Mouse (Mus musculus): ENCODE data around the gene Cacna1d. TPM values are rescaled to one million over a fixed set of nuclear protein-coding genes. Genes with fewer than 3 reads are reported as not detected.

Gene Cacna1d
- polyA plus RNA-seq, 1 experiment from 2014 or later = 2.2 TPM

GRCm38 (mm10) chr14:30079729-30080128 lies 411.5 kb downstream of the Cacna1d start:
- Histone ChIP-seq H3K9me3 (ENCODE audit: control insufficient read depth, low read length) (no peaks in the 10 kb centered on the region), H3K27ac (replicated peaks) (no peak overlapping the region), H3K36me3 (ENCODE audit: control insufficient read depth, insufficient read depth, low read length) (no peaks in the 10 kb centered on the region), H3K27me3 (ENCODE audit: control insufficient read depth, insufficient read depth, low read length) (no peaks in the 10 kb centered on the region), H3K4me3 (ENCODE audit: low read depth, low read length) (no peak overlapping the region), H3K4me1 (replicated peaks; ENCODE audit: control insufficient read depth, insufficient read depth) (no peaks in the 10 kb centered on the region), H3K9ac (ENCODE audit: low read length) (no peak overlapping the region), H3K4me2 (replicated peaks; ENCODE audit: low read depth) (no peak overlapping the region)
- 42% methylated on average over 4 of the region's 4 CpGs for WGBS
- TF ChIP-seq EP300 (optimal IDR thresholded peaks at IDR 0.05) = no peak
- TF ChIP-seq CTCF (IDR thresholded peaks at IDR 0.05; ENCODE audit: low read depth) = no peak
- ATAC-seq (ENCODE audit: low FRiP score, low TSS enrichment) (no peak), DNase-seq (ENCODE audit: low spot score) (peak; percentile 33)

- no peak overlapping the region for H3K4me2 ChIP-seq (replicated peaks; ENCODE audit: low read depth)
- ATAC-seq (ENCODE audit: low FRiP score, low TSS enrichment) = peak; percentile 40; the same call in 1 of the 2 replicates
- no peaks in the 10 kb centered on the region for H3K4me1 ChIP-seq (replicated peaks; ENCODE audit: control insufficient read depth, insufficient read depth)
- WGBS = 62% methylated on average over 15 of the region's 15 CpGs
- no peak for TF ChIP-seq EP300 (optimal IDR thresholded peaks at IDR 0.05)
- TF ChIP-seq CTCF (IDR thresholded peaks at IDR 0.05; ENCODE audit: low read depth) = no peak
- no peaks in the 10 kb centered on the region for H3K36me3 ChIP-seq (ENCODE audit: control insufficient read depth, insufficient read depth, low read length)
- H3K9me3 ChIP-seq (ENCODE audit: control insufficient read depth, low read length) = no peaks in the 10 kb centered on the region
- H3K4me3 ChIP-seq (ENCODE audit: low read depth, low read length) = no peak overlapping the region
- no peak overlapping the region for H3K27ac ChIP-seq (replicated peaks)
- DNase-seq (ENCODE audit: low spot score) = no peak
- no peak overlapping the region for H3K9ac ChIP-seq (ENCODE audit: low read length)
- no peaks in the 10 kb centered on the region for H3K27me3 ChIP-seq (ENCODE audit: control insufficient read depth, insufficient read depth, low read length)
Observed at GRCm38 (mm10) chr14:30078115-30078808, 413.0 kb downstream of the Cacna1d start.

DNA sequence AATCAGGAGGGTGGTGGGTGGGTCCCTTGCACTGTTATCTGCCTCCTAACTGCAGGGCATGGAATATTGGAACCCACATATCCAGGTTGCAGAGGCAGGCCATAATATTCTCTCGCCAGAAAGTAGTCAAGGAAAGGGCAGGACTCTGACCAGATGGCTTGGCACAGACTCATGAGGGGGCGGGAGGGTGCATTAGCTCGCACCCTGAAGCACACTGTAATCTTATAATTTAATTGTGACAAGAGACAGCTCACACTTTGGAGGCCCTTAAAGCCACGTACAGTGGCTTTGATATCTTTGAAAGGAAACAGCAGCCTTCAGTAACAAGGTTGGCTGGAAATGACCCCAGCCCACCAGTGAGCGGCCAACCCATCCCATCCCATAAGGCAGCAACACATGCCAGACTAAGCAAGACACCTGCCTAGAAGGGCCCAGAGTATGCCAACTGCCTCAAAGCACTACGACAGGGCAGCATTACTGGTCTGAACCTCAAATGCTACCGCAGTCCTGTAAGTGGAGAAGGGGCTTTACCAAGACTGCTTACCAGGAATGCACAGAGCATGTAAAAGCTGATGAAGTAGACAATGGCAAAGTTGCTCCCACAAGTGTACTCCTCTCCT lies 415.9 kb downstream of the Cacna1d start:
- Histone ChIP-seq H3K27ac (replicated peaks) (no peak overlapping the region), H3K9me3 (ENCODE audit: control insufficient read depth, low read length) (no peaks in the 10 kb centered on the region), H3K27me3 (ENCODE audit: control insufficient read depth, insufficient read depth, low read length) (no peaks in the 10 kb centered on the region), H3K9ac (ENCODE audit: low read length) (no peak overlapping the region), H3K36me3 (ENCODE audit: control insufficient read depth, insufficient read depth, low read length) (no peaks in the 10 kb centered on the region), H3K4me3 (ENCODE audit: low read depth, low read length) (no peak overlapping the region), H3K4me2 (replicated peaks; ENCODE audit: low read depth) (no peak overlapping the region), H3K4me1 (replicated peaks; ENCODE audit: control insufficient read depth, insufficient read depth) (no peaks in the 10 kb centered on the region)
- TF ChIP-seq CTCF (IDR thresholded peaks at IDR 0.05; ENCODE audit: low read depth) = no peak
- TF ChIP-seq EP300 (optimal IDR thresholded peaks at IDR 0.05) = no peak
- no peak for ATAC-seq (ENCODE audit: low FRiP score, low TSS enrichment)
- DNase-seq (ENCODE audit: low spot score) = no peak
- 69% methylated on average over 7 of the region's 7 CpGs for WGBS

DNA sequence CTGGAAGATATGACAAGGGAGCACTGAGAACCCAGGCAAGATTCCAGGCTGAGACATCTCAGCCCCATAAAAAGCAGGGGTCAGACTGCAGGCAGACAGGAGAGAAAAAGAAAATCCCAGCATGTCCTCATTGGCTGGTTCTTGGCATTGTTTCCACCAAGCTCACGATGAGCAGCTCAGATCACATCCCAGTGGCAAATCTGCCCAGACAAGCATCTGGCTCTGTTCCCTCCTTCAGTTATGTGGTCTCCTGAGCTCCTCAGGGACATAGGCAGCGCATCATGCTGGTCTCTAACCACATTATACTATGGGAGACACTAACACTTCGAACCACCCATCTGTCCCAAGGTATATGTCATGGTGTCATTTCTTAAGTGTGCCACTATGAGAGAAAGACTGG lies 422.7 kb downstream of the Cacna1d start:
- Histone ChIP-seq H3K9ac (ENCODE audit: low read length) (no peak overlapping the region), H3K9me3 (ENCODE audit: control insufficient read depth, low read length) (no peaks in the 10 kb centered on the region), H3K27ac (replicated peaks) (no peak overlapping the region), H3K27me3 (ENCODE audit: control insufficient read depth, insufficient read depth, low read length) (no peaks in the 10 kb centered on the region), H3K4me3 (ENCODE audit: low read depth, low read length) (no peak overlapping the region), H3K4me1 (replicated peaks; ENCODE audit: control insufficient read depth, insufficient read depth) (no peaks in the 10 kb centered on the region), H3K36me3 (ENCODE audit: control insufficient read depth, insufficient read depth, low read length) (no peaks in the 10 kb centered on the region), H3K4me2 (replicated peaks; ENCODE audit: low read depth) (no peak overlapping the region)
- 72% methylated on average over 3 of the region's 3 CpGs for WGBS
- TF ChIP-seq EP300 (optimal IDR thresholded peaks at IDR 0.05) (no peak), CTCF (IDR thresholded peaks at IDR 0.05; ENCODE audit: low read depth) (no peak)
- no peak for ATAC-seq (ENCODE audit: low FRiP score, low TSS enrichment)
- no peak for DNase-seq (ENCODE audit: low spot score)

GRCm38 (mm10) chr14:30066752-30067151 lies 424.5 kb downstream of the Cacna1d start:
- Histone ChIP-seq H3K9me3 (ENCODE audit: control insufficient read depth, low read length) (no peaks in the 10 kb centered on the region), H3K36me3 (ENCODE audit: control insufficient read depth, insufficient read depth, low read length) (no peaks in the 10 kb centered on the region), H3K4me1 (replicated peaks; ENCODE audit: control insufficient read depth, insufficient read depth) (no peaks in the 10 kb centered on the region), H3K4me3 (ENCODE audit: low read depth, low read length) (no peak overlapping the region), H3K9ac (ENCODE audit: low read length) (no peak overlapping the region), H3K27ac (replicated peaks) (no peak overlapping the region), H3K27me3 (ENCODE audit: control insufficient read depth, insufficient read depth, low read length) (no peaks in the 10 kb centered on the region), H3K4me2 (replicated peaks; ENCODE audit: low read depth) (no peak overlapping the region)
- DNase-seq (ENCODE audit: low spot score) (no peak), ATAC-seq (ENCODE audit: low FRiP score, low TSS enrichment) (no peak)
- TF ChIP-seq CTCF (IDR thresholded peaks at IDR 0.05; ENCODE audit: low read depth) = no peak
- TF ChIP-seq EP300 (optimal IDR thresholded peaks at IDR 0.05) = no peak
- WGBS = 58% methylated on average over 12 of the region's 12 CpGs

DNA sequence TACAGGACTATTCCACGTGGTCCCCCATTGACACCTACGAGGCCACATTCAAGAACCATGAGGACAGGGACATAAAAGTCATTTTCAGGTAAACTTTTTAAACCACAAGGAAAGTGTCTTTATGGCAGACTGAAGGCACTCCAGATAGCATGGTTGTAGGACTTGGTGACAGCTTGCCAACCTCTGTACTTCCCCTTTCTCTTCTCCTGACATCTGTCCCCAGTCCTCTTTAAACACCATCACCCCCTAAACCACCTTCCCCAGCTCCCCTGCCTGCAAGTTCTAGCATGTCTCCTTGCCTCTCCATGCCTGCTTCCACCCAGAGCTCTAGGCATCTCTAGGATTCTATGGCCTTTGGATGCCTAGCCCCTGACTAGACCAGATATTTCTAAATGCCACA lies 426.4 kb downstream of the Cacna1d start:
- Histone ChIP-seq H3K4me1 (replicated peaks; ENCODE audit: control insufficient read depth, insufficient read depth) (no peaks in the 10 kb centered on the region), H3K27me3 (ENCODE audit: control insufficient read depth, insufficient read depth, low read length) (no peaks in the 10 kb centered on the region), H3K9ac (ENCODE audit: low read length) (no peak overlapping the region), H3K36me3 (ENCODE audit: control insufficient read depth, insufficient read depth, low read length) (no peaks in the 10 kb centered on the region), H3K4me2 (replicated peaks; ENCODE audit: low read depth) (no peak overlapping the region), H3K27ac (replicated peaks) (no peak overlapping the region), H3K4me3 (ENCODE audit: low read depth, low read length) (no peak overlapping the region), H3K9me3 (ENCODE audit: control insufficient read depth, low read length) (no peaks in the 10 kb centered on the region)
- TF ChIP-seq CTCF (IDR thresholded peaks at IDR 0.05; ENCODE audit: low read depth) (no peak), EP300 (optimal IDR thresholded peaks at IDR 0.05) (no peak)
- ATAC-seq (ENCODE audit: low FRiP score, low TSS enrichment) (no peak), DNase-seq (ENCODE audit: low spot score) (no peak)
- WGBS = 85% methylated on average over 2 of the region's 2 CpGs

All from stomach, postnatal 0 days (tissue).